Mouse (Mus musculus) sigmoid colon, adult 10 weeks (tissue): Measurements from ENCODE around the gene Gm49345. TPM values are rescaled to one million over a fixed set of nuclear protein-coding genes. Genes with fewer than 3 reads are reported as not detected.

Experiments
- polyA plus RNA-seq: library from polyadenylated mRNA; stranded (reverse); fragments of 350-450 nt; fragmentation: Illumina TruSeq; extraction: RNeasy Lipid Tissue Mini Kit (QIAGEN cat#74804); gene quantifications from one replicate; pipeline ENCODE4 v1.2.3, GENCODE M21; 2014; ENCODE audit warnings: low read depth, low replicate concordance

The Gm49345 gene
- not detected for polyA plus RNA-seq

GRCm38 (mm10) chr13:67637294-67638007, at the start of gene Gm49345, which contains the start of gene Zfp729a:
TSS of gene Gm49345 (minus strand) at chr13:67637769.
TSS of gene Zfp729a (minus strand) at chr13:67637791.

GRCm38 (mm10) chr13:67686971-67687370, 49.4 kb upstream of the Gm49345 start, which contains the start of gene Zfp738:
TSS of gene Zfp738 (minus strand) at chr13:67687071.

GRCm38 (mm10) chr13:67609066-67609876, 28.3 kb downstream of the Gm49345 start, which contains the start of gene Zfp729b:
TSS of gene Zfp729b (minus strand) at chr13:67609707.

GRCm38 (mm10) chr13:67553730-67554129, 83.8 kb downstream of the Gm49345 start, which contains the start of gene Zfp748:
TSS of gene Zfp748 (minus strand) at chr13:67553830.

Other genes with a start within 250 kb of the Gm49345 start
- 49.9 TPM for gene Zfp429, start 237.9 kb downstream of the Gm49345 start, polyA plus RNA-seq
- 8.2 TPM for gene Zfp459, start 216.4 kb downstream of the Gm49345 start, polyA plus RNA-seq
- 69.4 TPM for gene Zfp874a, start 186.1 kb downstream of the Gm49345 start, polyA plus RNA-seq
- gene Zfp874b, start 153.5 kb downstream of the Gm49345 start, polyA plus RNA-seq: 55.0 TPM
- gene Zfp58, start 137.2 kb downstream of the Gm49345 start, polyA plus RNA-seq: 38.5 TPM
- gene Gm26965, start 111.6 kb downstream of the Gm49345 start, polyA plus RNA-seq: not detected
- 28.9 TPM for gene Zfp87, start 111.6 kb downstream of the Gm49345 start, polyA plus RNA-seq
- gene Zfp748, start 83.9 kb downstream of the Gm49345 start, polyA plus RNA-seq: 36.7 TPM
- 56.4 TPM for gene Zfp729b, start 28.1 kb downstream of the Gm49345 start, polyA plus RNA-seq
- gene Zfp729a, start within 50 bp of the Gm49345 start, polyA plus RNA-seq: 53.6 TPM
- 23.0 TPM for gene Zfp738, start 49.3 kb upstream of the Gm49345 start, polyA plus RNA-seq
- gene Zfp65, start 91.4 kb upstream of the Gm49345 start, polyA plus RNA-seq: 43.7 TPM
- gene Zfp85, start 117.5 kb upstream of the Gm49345 start, polyA plus RNA-seq: 20.4 TPM
- gene Zfp493, start 141.9 kb upstream of the Gm49345 start, polyA plus RNA-seq: 9.1 TPM
- 25.5 TPM for gene Zfp273, start 176.0 kb upstream of the Gm49345 start, polyA plus RNA-seq
- gene Gm10037, start 193.3 kb upstream of the Gm49345 start, polyA plus RNA-seq: 1.1 TPM
- not detected for gene BC048507, start 225.6 kb upstream of the Gm49345 start, polyA plus RNA-seq